Mouse (Mus musculus) intestine, embryonic 14.5 days (tissue): Measurements from ENCODE around the gene Exosc8. TPM values are rescaled to one million over a fixed set of nuclear protein-coding genes. Genes with fewer than 3 reads are reported as not detected.

Experiments
- ATAC-seq: fragments of 200-750 bp; cut with Nextera tagmentation; replicated peaks from 2 replicates; pipeline ENCODE4 v1.8.0; 2017; ENCODE audit warnings: low read depth, moderate number of reproducible peaks, moderate TSS enrichment, moderate library complexity; ENCODE audit not compliant: low FRiP score, low TSS enrichment
- DNase-seq: peaks from one replicate; pipeline ENCODE4 v3.0.0-alpha.2; 2018; ENCODE audit warnings: low spot score
- H3K27ac ChIP-seq: fragments of 300-500 bp; sonication (generic); 2 replicates; pipeline ENCODE4 v1.5.1; 2014; ENCODE audit warnings: low read depth, mild to moderate bottlenecking, control low read depth
- H3K27me3 ChIP-seq: fragments of 300-500 bp; sonication (generic); replicated peaks from 2 replicates; pipeline ENCODE4 v1.6.1; 2014; ENCODE audit warnings: low read length, control low read depth; ENCODE audit not compliant: control insufficient read depth, insufficient read depth
- H3K36me3 ChIP-seq: fragments of 300-500 bp; sonication (generic); 2 replicates; pipeline ENCODE4 v1.6.1; 2014; ENCODE audit warnings: low read length, control low read depth; ENCODE audit not compliant: control insufficient read depth, insufficient read depth
- H3K4me1 ChIP-seq: fragments of 300-500 bp; sonication (generic); replicated peaks from 2 replicates; pipeline ENCODE4 v1.6.1; 2014; ENCODE audit warnings: low read length, control low read depth, mixed read lengths; ENCODE audit not compliant: control insufficient read depth, insufficient read depth
- H3K4me2 ChIP-seq: fragments of 300-500 bp; sonication (generic); 2 replicates; pipeline ENCODE4 v1.6.1; 2014; ENCODE audit warnings: low read length
- H3K4me3 ChIP-seq: fragments of 300-500 bp; sonication (generic); 2 replicates; pipeline ENCODE4 v1.5.1; 2014; ENCODE audit warnings: low read depth, low read length, control low read depth, mixed read lengths
- H3K9ac ChIP-seq: fragments of 300-500 bp; sonication (generic); 2 replicates; pipeline ENCODE4 v1.6.1; 2014; ENCODE audit warnings: mild to moderate bottlenecking, low read length
- H3K9me3 ChIP-seq: fragments of 300-500 bp; sonication (generic); 2 replicates; pipeline ENCODE4 v1.6.1; 2016; ENCODE audit warnings: low read length, control low read depth; ENCODE audit not compliant: control insufficient read depth
- WGBS: fragments of 180-500 bp; shearing (Covaris S2); extraction: QIAGEN DNeasy Blood & Tissue Kit; methylation state at CpG from one replicate; pipeline ENCODE4 v1.1.7; 2014; 5-methylcytosine and 5-hydroxymethylcytosine counted together
- polyA plus RNA-seq: library from polyadenylated mRNA; unstranded; fragments of >200 nt; fragmentation: Nextera tagmentation; extraction: Ambion mirVana; gene quantifications from 2 replicates; pipeline ENCODE4 v1.2.1, GENCODE M21; 2014

The Exosc8 gene
- polyA plus RNA-seq, 1 experiment from 2014 or later = 134 TPM

- Histone ChIP-seq H3K4me1 (peaks cover 9% of the 10 kb centered on the region; the same call in 1 of the 2 replicates), H3K9me3 (no peaks in the 10 kb centered on the region), H3K27me3 (no peaks in the 10 kb centered on the region), H3K27ac (no peak overlapping the region), H3K36me3 (no peaks in the 10 kb centered on the region), H3K4me2 (peak overlapping the region; percentile 35), H3K9ac (no peak overlapping the region), H3K4me3 (no peak overlapping the region)
- ATAC-seq = no peak
- peak; percentile 54 for DNase-seq
- 62% methylated on average over 18 of the region's 18 CpGs for WGBS
These were observed 29.2 kb upstream of the Exosc8 start for GRCm38 (mm10) chr3:54764418-54764817.

GRCm38 (mm10) chr3:54761258-54761657 is 26.1 kb upstream of the Exosc8 start:
- ATAC-seq (no peak), DNase-seq (no peak)
- Histone ChIP-seq H3K9ac (no peak overlapping the region), H3K36me3 (no peaks in the 10 kb centered on the region), H3K4me1 (peaks cover 20% of the 10 kb centered on the region; the same call in 1 of the 2 replicates), H3K27me3 (no peaks in the 10 kb centered on the region), H3K27ac (no peak overlapping the region), H3K4me3 (no peak overlapping the region), H3K9me3 (no peaks in the 10 kb centered on the region), H3K4me2 (no peak overlapping the region)
- 78% methylated on average over 1 of the region's 1 CpGs for WGBS

GRCm38 (mm10) chr3:54760321-54761115 is 25.3 kb upstream of the Exosc8 start:
- 59% methylated on average over 15 of the region's 15 CpGs for WGBS
- DNase-seq = no peak
- ATAC-seq = no peak

GRCm38 (mm10) chr3:54759211-54759610 is 24.0 kb upstream of the Exosc8 start:
- no peak overlapping the region for H3K4me2 ChIP-seq
- WGBS = 52% methylated on average over 9 of the region's 9 CpGs
- ATAC-seq = no peak
- no peaks in the 10 kb centered on the region for H3K36me3 ChIP-seq
- no peak overlapping the region for H3K9ac ChIP-seq
- no peaks in the 10 kb centered on the region for H3K27me3 ChIP-seq
- H3K9me3 ChIP-seq = no peaks in the 10 kb centered on the region
- no peak overlapping the region for H3K27ac ChIP-seq
- H3K4me1 ChIP-seq = peaks cover 20% of the 10 kb centered on the region; the same call in 1 of the 2 replicates
- DNase-seq = no peak
- no peak overlapping the region for H3K4me3 ChIP-seq

More at GRCm38 (mm10) chr3:54760321-54761115, 25.3 kb upstream of the Exosc8 start:
- no peaks in the 10 kb centered on the region for H3K9me3 ChIP-seq
- H3K36me3 ChIP-seq = no peaks in the 10 kb centered on the region
- no peaks in the 10 kb centered on the region for H3K27me3 ChIP-seq
- H3K4me2 ChIP-seq = no peak overlapping the region
- H3K4me3 ChIP-seq = no peak overlapping the region
- no peak overlapping the region for H3K27ac ChIP-seq
- peaks cover 20% of the 10 kb centered on the region; the same call in 1 of the 2 replicates for H3K4me1 ChIP-seq
- no peak overlapping the region for H3K9ac ChIP-seq

GRCm38 (mm10) chr3:54757446-54757845 is 22.3 kb upstream of the Exosc8 start:
- no peak overlapping the region for H3K9ac ChIP-seq
- H3K9me3 ChIP-seq = no peaks in the 10 kb centered on the region
- peaks cover 20% of the 10 kb centered on the region; the same call in 1 of the 2 replicates for H3K4me1 ChIP-seq
- no peaks in the 10 kb centered on the region for H3K27me3 ChIP-seq
- DNase-seq (no peak), ATAC-seq (no peak)
- no peaks in the 10 kb centered on the region for H3K36me3 ChIP-seq
- no peak overlapping the region for H3K27ac ChIP-seq
- H3K4me3 ChIP-seq = no peak overlapping the region; the same call in 1 of the 2 replicates
- peak overlapping the region; percentile 73 for H3K4me2 ChIP-seq
- 44% methylated on average over 8 of the region's 8 CpGs for WGBS

GRCm38 (mm10) chr3:54756058-54756457 is 20.9 kb upstream of the Exosc8 start:
- 2% methylated on average over 11 of the region's 11 CpGs for WGBS
- ATAC-seq (peak; percentile 32; the same call in 1 of the 2 replicates), DNase-seq (peak; percentile 61)
- Histone ChIP-seq H3K36me3 (peaks cover 5% of the 10 kb centered on the region; the same call in 1 of the 2 replicates), H3K4me1 (peaks cover 17% of the 10 kb centered on the region; the same call in 1 of the 2 replicates), H3K9ac (peak overlapping the region; percentile 60), H3K27ac (peak overlapping the region; percentile 77), H3K4me3 (peak overlapping the region; percentile 55), H3K9me3 (no peaks in the 10 kb centered on the region), H3K4me2 (peak overlapping the region; percentile 73), H3K27me3 (no peaks in the 10 kb centered on the region)

GRCm38 (mm10) chr3:54755145-54756041 is 20.2 kb upstream of the Exosc8 start, which contains the start of gene Smad9:
Smad9 (plus strand) TSS chr3:54755582.
- peak within 1 kb of the TSS; percentile 60 for H3K9ac ChIP-seq
- H3K27me3 ChIP-seq = no peaks in the 10 kb centered on the region
- peak within 1 kb of the TSS; percentile 77 for H3K27ac ChIP-seq
- WGBS = 1% methylated on average over 56 of the region's 66 CpGs
- H3K36me3 ChIP-seq = peaks cover 10% of the 10 kb centered on the region
- DNase-seq (peak; percentile 83), ATAC-seq (peak; percentile 80)
- peak within 1 kb of the TSS; percentile 55 for H3K4me3 ChIP-seq
- peak within 1 kb of the TSS; percentile 73 for H3K4me2 ChIP-seq
- H3K4me1 ChIP-seq = peaks cover 11% of the 10 kb centered on the region; the same call in 1 of the 2 replicates
- no peaks in the 10 kb centered on the region for H3K9me3 ChIP-seq

GRCm38 (mm10) chr3:54753411-54753810 is 18.2 kb upstream of the Exosc8 start:
- H3K4me3 ChIP-seq = no peak overlapping the region
- no peak overlapping the region for H3K9ac ChIP-seq
- no peak for ATAC-seq
- no peak overlapping the region for H3K27ac ChIP-seq
- H3K4me2 ChIP-seq = no peak overlapping the region
- no peak for DNase-seq
- H3K4me1 ChIP-seq = peaks cover 11% of the 10 kb centered on the region; the same call in 1 of the 2 replicates
- H3K36me3 ChIP-seq = peaks cover 30% of the 10 kb centered on the region
- H3K27me3 ChIP-seq = no peaks in the 10 kb centered on the region
- no peaks in the 10 kb centered on the region for H3K9me3 ChIP-seq
- WGBS = 76% methylated on average over 4 of the region's 4 CpGs
